Mouse (Mus musculus): ENCODE results near the gene Mfrp. TPM values are rescaled to one million over a fixed set of nuclear protein-coding genes. Genes with fewer than 3 reads are reported as not detected.

Gene Mfrp
- polyA plus RNA-seq, 2 experiments: 0.08 to 0.18 TPM

- H3K4me3 ChIP-seq (replicated peaks; ENCODE audit: low read length): no peak overlapping the region
- 78% methylated on average over 8 of the region's 8 CpGs for WGBS
- no peaks in the 10 kb centered on the region for H3K36me3 ChIP-seq (ENCODE audit: control insufficient read depth, insufficient read depth, low read length)
- H3K27ac ChIP-seq (replicated peaks; ENCODE audit: low read depth, low read length): no peak overlapping the region
- no peaks in the 10 kb centered on the region for H3K27me3 ChIP-seq (ENCODE audit: control insufficient read depth, insufficient read depth, low read length)
- H3K9me3 ChIP-seq (ENCODE audit: control insufficient read depth, low read length): no peaks in the 10 kb centered on the region
- no peak overlapping the region for H3K9ac ChIP-seq (ENCODE audit: low read depth, low read length, severe bottlenecking)
- no peak for ATAC-seq (ENCODE audit: low FRiP score, low read depth)
- no peak for TF ChIP-seq POLR2A (IDR thresholded peaks at IDR 0.05; ENCODE audit: borderline replicate concordance, extremely low read depth, insufficient read depth, insufficient read length)
- H3K4me2 ChIP-seq (replicated peaks; ENCODE audit: low read depth, low read length, severe bottlenecking): no peak overlapping the region
- no peaks in the 10 kb centered on the region for H3K4me1 ChIP-seq (ENCODE audit: control insufficient read depth, insufficient read depth, low read length)
- no peak for DNase-seq (ENCODE audit: low spot score)
Measured at GRCm38 (mm10) chr9:44119948-44120465, 18.5 kb downstream of the Mfrp start.

GRCm38 (mm10) chr9:44124317-44124716 lies 22.8 kb downstream of the Mfrp start:
- no peak for ATAC-seq (ENCODE audit: low FRiP score, low read depth)
- 70% methylated on average over 6 of the region's 6 CpGs for WGBS
- Histone ChIP-seq H3K27ac (replicated peaks; ENCODE audit: low read depth, low read length) (no peak overlapping the region), H3K27me3 (ENCODE audit: control insufficient read depth, insufficient read depth, low read length) (no peaks in the 10 kb centered on the region), H3K9me3 (ENCODE audit: control insufficient read depth, low read length) (no peaks in the 10 kb centered on the region), H3K4me2 (replicated peaks; ENCODE audit: low read depth, low read length, severe bottlenecking) (no peak overlapping the region), H3K4me1 (ENCODE audit: control insufficient read depth, insufficient read depth, low read length) (peaks cover 7% of the 10 kb centered on the region), H3K36me3 (ENCODE audit: control insufficient read depth, insufficient read depth, low read length) (no peaks in the 10 kb centered on the region), H3K4me3 (replicated peaks; ENCODE audit: low read length) (no peak overlapping the region), H3K9ac (ENCODE audit: low read depth, low read length, severe bottlenecking) (no peak overlapping the region)
- no peak for DNase-seq (ENCODE audit: low spot score)
- no peak for TF ChIP-seq POLR2A (IDR thresholded peaks at IDR 0.05; ENCODE audit: borderline replicate concordance, extremely low read depth, insufficient read depth, insufficient read length)

GRCm38 (mm10) chr9:44125026-44125425 lies 23.5 kb downstream of the Mfrp start:
- H3K4me3 ChIP-seq (replicated peaks; ENCODE audit: low read length): no peak overlapping the region
- 68% methylated on average over 5 of the region's 5 CpGs for WGBS
- ATAC-seq (ENCODE audit: low FRiP score, low read depth): no peak
- no peak for TF ChIP-seq POLR2A (IDR thresholded peaks at IDR 0.05; ENCODE audit: borderline replicate concordance, extremely low read depth, insufficient read depth, insufficient read length)
- DNase-seq (ENCODE audit: low spot score): no peak
- no peaks in the 10 kb centered on the region for H3K9me3 ChIP-seq (ENCODE audit: control insufficient read depth, low read length)
- no peak overlapping the region for H3K4me2 ChIP-seq (replicated peaks; ENCODE audit: low read depth, low read length, severe bottlenecking)
- H3K27ac ChIP-seq (replicated peaks; ENCODE audit: low read depth, low read length): no peak overlapping the region
- no peak overlapping the region for H3K9ac ChIP-seq (ENCODE audit: low read depth, low read length, severe bottlenecking)
- H3K36me3 ChIP-seq (ENCODE audit: control insufficient read depth, insufficient read depth, low read length): no peaks in the 10 kb centered on the region
- no peaks in the 10 kb centered on the region for H3K27me3 ChIP-seq (ENCODE audit: control insufficient read depth, insufficient read depth, low read length)
- H3K4me1 ChIP-seq (ENCODE audit: control insufficient read depth, insufficient read depth, low read length): peaks cover 13% of the 10 kb centered on the region

GRCm38 (mm10) chr9:44125546-44126428 lies 24.3 kb downstream of the Mfrp start:
- ATAC-seq (ENCODE audit: low FRiP score, low read depth) (peak; percentile 60; the same call in 1 of the 2 replicates), DNase-seq (ENCODE audit: low spot score) (peak; percentile 92)
- H3K4me3 ChIP-seq (replicated peaks; ENCODE audit: low read length): no peak overlapping the region
- H3K36me3 ChIP-seq (ENCODE audit: control insufficient read depth, insufficient read depth, low read length): no peaks in the 10 kb centered on the region
- no peaks in the 10 kb centered on the region for H3K27me3 ChIP-seq (ENCODE audit: control insufficient read depth, insufficient read depth, low read length)
- no peak for TF ChIP-seq POLR2A (IDR thresholded peaks at IDR 0.05; ENCODE audit: borderline replicate concordance, extremely low read depth, insufficient read depth, insufficient read length)
- H3K4me1 ChIP-seq (ENCODE audit: control insufficient read depth, insufficient read depth, low read length): peaks cover 20% of the 10 kb centered on the region
- no peak overlapping the region; the same call in 1 of the 2 replicates for H3K9ac ChIP-seq (ENCODE audit: low read depth, low read length, severe bottlenecking)
- peak overlapping the region; percentile 35 for H3K4me2 ChIP-seq (replicated peaks; ENCODE audit: low read depth, low read length, severe bottlenecking)
- peak overlapping the region; percentile 26; the same call in 1 of the 2 replicates for H3K27ac ChIP-seq (replicated peaks; ENCODE audit: low read depth, low read length)
- no peaks in the 10 kb centered on the region for H3K9me3 ChIP-seq (ENCODE audit: control insufficient read depth, low read length)
- WGBS: 29% methylated on average over 18 of the region's 18 CpGs

- TF ChIP-seq POLR2A (IDR thresholded peaks at IDR 0.05; ENCODE audit: borderline replicate concordance, extremely low read depth, insufficient read depth, insufficient read length): no peak
- ATAC-seq (ENCODE audit: low FRiP score, low read depth): no peak
- DNase-seq (ENCODE audit: low spot score): no peak
- Histone ChIP-seq H3K27me3 (ENCODE audit: control insufficient read depth, insufficient read depth, low read length) (no peaks in the 10 kb centered on the region), H3K4me1 (ENCODE audit: control insufficient read depth, insufficient read depth, low read length) (peaks cover 27% of the 10 kb centered on the region), H3K36me3 (ENCODE audit: control insufficient read depth, insufficient read depth, low read length) (no peaks in the 10 kb centered on the region), H3K27ac (replicated peaks; ENCODE audit: low read depth, low read length) (no peak overlapping the region), H3K9ac (ENCODE audit: low read depth, low read length, severe bottlenecking) (no peak overlapping the region), H3K4me3 (replicated peaks; ENCODE audit: low read length) (no peak overlapping the region), H3K4me2 (replicated peaks; ENCODE audit: low read depth, low read length, severe bottlenecking) (0 out of 2 replicates have a peak overlapping the region, but pooled peaks have one; percentile 35), H3K9me3 (ENCODE audit: control insufficient read depth, low read length) (no peaks in the 10 kb centered on the region)
- 82% methylated on average over 3 of the region's 3 CpGs for WGBS
Measured at GRCm38 (mm10) chr9:44126746-44127145, 25.2 kb downstream of the Mfrp start.
